Mouse (Mus musculus): ENCODE data around the gene Col5a3. TPM values are rescaled to one million over a fixed set of nuclear protein-coding genes. Genes with fewer than 3 reads are reported as not detected.
"Not testable (repeated sequence)": the region's sequence is repeated elsewhere in the genome, so short reads cannot be mapped to it uniquely, and the experiment has no call there.

Col5a3 gene
- 1 to 10 TPM; 2.3 to 2.7 TPM for total RNA-seq (2021)
- long read RNA-seq, experiment 1, partial matches to known transcripts = 1 of 3 reads
- long read RNA-seq, experiment 1, other reads (novel, unspliced or antisense) = 2 of 3 reads
- long read RNA-seq, experiment 2, partial matches to known transcripts = 1 of 1 reads
- long read RNA-seq, experiment 2, other reads (novel, unspliced or antisense) = 0 of 1 reads

- no peak for DNase-seq (ENCODE audit: low spot score in 2 of 2)
Measured at GRCm38 (mm10) chr9:20814521-20815272, at the start of gene Col5a3. Col5a3 (minus strand) TSS chr9:20815067.

GRCm38 (mm10) chr9:20862225-20862624 lies 47.4 kb upstream of the Col5a3 start:
- DNase-seq (ENCODE audit: low spot score in 2 of 2) = no peak

DNA sequence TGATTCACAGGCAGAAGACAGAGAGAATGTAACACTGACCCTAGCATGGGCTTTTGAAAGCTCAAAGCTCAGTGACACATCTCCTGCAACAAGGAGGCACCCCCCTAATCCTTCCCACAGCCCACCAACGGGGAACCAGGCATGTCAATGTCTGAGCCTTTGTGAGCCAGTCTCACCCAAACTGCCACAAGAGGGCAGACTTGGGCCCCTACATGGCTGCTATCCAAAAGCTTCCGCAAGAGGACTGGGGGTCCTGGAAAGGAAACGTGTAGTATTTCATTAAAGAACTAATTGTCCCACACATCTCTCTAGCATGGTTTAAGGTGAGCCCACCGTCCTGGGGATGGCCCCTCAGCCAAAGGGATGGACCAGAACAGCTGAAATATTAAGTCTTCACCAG lies 47.0 kb upstream of the Col5a3 start:
- no peak for DNase-seq (ENCODE audit: low spot score in 2 of 2)

- DNase-seq (ENCODE audit: low spot score in 2 of 2) = no peak
Measured at GRCm38 (mm10) chr9:20859926-20860325, 45.1 kb upstream of the Col5a3 start.

DNA sequence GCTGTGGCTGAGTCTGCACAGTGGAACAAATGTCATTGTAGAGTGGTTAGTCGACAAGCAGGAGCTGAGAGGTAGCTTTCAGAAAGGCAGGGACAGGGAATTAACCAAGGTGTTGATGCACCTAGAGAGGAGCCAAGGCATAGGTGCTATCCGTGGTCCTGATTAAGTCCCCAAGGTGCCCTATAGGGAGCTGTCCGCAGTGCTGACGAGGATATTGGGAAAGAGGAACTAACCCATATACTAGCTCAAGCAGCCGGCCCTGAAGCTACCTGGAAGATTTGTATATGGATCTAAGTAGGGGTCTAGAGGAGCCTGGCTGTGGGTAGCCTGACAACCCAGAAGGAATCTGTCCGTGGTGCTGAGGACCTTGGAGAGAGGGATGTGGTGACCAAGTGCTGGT lies 42.3 kb upstream of the Col5a3 start:
- DNase-seq (ENCODE audit: low spot score in 2 of 2) = no peak

GRCm38 (mm10) chr9:20850179-20850578 lies 35.3 kb upstream of the Col5a3 start:
- no peak for DNase-seq (ENCODE audit: low spot score in 2 of 2)

DNA sequence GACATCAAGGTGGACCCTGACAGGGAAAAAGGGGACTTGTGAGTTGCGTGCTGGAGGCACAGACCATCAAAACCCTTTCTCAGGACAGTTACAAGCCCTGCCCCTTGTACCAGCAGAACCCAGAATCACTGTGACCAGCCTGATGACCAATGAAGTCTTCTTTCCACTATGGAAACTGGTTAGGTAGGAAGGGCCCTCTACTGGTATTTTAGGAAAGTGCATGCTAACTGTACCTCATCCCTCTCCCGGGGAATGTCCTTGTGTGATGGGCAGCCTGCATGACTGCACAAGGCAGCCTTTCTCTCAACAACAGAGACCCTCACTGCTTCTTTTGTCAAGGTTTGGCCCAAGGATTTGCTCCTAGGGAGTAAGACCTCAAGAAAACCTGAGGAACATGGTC lies 27.8 kb upstream of the Col5a3 start:
- peak; percentile 16 to 45 for DNase-seq (ENCODE audit: low spot score in 2 of 2)

GRCm38 (mm10) chr9:20842211-20842610 lies 27.3 kb upstream of the Col5a3 start:
- no peak for DNase-seq (ENCODE audit: low spot score in 2 of 2)

DNA sequence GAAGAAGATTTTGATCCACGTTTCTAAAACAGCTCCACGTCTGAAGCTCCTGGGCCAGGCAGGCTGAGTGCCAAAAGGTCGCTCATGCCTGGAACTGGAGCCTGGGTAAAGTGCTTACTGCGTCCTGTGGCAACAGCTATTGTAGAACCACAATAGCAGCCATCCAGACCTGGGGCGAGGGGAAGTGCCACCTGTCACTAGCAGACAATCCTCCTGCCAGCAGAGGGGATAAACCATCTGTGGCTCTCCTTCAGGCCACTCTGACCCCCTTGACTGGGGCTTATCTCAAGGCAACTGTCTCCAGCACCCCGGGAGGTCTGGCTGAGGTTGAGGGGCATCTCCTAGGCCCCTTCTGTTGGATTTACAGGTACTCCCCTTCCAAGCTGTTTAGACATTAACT lies 24.1 kb upstream of the Col5a3 start:
- no peak for DNase-seq (ENCODE audit: low spot score in 2 of 2)

DNA sequence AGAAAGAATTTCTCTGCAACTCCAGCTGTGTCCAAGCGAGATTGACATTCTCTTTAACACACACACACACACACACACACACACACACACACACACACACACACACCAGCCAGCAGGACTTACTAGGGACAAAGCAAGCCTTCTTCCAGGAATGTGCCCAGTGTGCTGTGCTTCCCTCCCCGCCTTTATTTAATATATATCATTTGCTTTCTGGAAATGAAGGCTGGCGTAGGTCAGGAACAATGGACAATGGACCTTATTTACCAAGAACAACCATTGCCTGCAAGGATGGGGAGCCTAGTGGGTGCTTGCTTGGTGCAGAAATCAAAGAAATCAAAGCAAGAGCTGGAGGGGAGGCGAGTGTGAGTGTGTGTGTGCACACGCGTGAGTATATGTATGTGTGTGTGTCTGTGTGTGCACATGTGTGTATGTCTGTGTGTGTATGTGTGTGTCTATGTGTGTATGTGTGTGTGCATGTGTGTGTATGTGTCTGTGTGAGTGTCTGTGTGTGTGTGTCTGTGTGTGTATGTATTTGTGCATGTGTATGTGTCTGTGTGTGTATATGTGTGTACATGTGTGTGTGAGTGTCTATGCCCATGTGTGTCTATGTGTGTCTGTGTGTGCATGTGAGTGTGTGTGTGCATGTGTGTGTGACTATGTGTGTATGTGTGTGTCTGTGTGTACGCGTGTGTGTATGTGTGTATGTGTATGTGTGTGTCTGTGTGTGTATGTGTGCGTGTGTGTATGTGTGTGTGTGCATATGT lies 22.5 kb upstream of the Col5a3 start:
- DNase-seq (ENCODE audit: low spot score in 2 of 2) = no peak

DNA sequence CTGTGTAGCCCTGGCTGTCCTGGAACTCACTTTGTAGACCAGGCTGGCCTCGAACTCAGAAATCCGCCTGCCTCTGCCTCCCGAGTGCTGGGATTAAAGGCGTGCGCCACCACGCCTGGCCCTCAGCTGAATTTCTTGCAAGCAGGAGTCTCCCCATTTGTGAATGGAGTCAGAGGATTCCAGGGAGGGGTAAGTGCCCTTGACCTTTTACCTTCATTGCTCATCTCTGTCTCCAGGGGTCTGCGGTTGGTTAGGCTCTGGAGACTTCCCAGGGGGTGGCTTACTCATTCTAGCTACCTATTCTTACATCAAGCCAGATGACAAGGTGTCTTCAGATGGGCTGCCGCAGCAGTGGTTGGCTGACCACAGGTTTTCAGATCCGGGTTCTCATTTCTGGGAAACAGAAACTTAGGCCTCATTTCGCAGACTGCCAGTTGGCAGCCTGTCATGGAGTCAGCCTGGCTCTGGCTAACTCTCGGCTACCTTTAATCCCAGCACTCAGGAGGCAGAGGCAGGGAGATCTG lies 20.6 kb upstream of the Col5a3 start:
- DNase-seq (ENCODE audit: low spot score in 2 of 2) = not testable (repeated sequence)

DNA sequence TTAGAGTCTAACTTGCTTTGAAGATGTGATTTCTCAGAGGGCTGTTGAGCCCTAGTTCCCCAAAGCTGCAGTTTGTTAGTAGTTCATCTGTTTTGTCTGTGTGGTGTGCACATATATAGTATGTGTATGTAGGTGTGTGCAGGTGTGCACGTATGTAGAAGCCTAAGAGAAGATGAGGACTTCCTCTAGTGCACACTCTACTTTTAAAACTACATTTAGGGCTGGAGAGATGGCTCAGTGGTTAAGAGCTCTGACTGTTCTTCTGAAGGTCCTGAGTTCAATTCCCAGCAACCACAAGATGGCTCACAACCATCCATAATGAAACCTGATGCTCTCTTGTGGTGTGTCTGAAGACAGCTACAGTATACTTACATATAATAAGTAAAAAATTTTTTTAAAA lies 20.0 kb upstream of the Col5a3 start:
- DNase-seq (ENCODE audit: low spot score in 2 of 2) = no peak

- DNase-seq (ENCODE audit: low spot score in 2 of 2) = peak; percentile 94 to 95
Measured at GRCm38 (mm10) chr9:20830901-20831643, 16.2 kb upstream of the Col5a3 start.

DNA sequence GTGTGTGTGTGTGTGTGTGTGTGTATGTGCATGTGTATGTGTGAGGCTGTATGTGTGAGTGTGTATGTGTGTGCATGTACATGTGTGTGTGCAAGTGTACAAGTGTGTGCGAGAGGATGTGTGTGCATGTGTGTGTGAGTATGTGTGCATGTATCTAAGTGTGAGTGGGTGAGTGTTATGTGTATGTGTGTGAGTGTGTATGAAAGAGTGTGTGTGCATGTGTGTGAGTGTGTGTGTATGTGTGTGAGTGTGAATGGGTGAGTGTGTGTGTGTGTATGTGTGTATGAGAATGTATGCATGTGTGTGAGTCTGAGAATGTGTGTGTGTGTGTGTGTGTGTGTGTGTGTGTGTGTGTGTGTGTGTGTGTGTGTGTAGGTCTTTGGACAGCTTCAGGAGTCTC lies 13.3 kb upstream of the Col5a3 start:
- DNase-seq (ENCODE audit: low spot score in 2 of 2) = no peak

GRCm38 (mm10) chr9:20825781-20826180 lies 10.9 kb upstream of the Col5a3 start:
- DNase-seq (ENCODE audit: low spot score in 2 of 2) = no peak

DNA sequence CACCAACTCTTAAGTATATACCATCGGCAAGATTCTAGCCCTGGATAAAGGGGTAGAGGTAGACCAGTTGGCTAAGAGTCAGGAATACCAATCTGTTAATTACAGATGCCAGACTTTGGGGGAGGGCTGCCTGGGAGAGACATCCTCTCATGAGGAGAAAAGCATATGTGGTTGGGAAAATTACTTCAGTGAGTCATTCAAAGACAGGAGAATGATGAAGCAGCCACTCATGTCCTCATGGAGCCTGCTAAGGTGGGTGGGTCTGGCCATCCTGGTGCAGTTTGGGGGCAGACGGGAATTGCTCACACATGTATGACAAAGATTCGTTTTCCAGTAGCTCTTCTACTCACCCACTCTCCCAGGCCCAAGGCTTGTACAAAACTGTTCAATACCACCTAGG lies 8.0 kb upstream of the Col5a3 start:
- DNase-seq (ENCODE audit: low spot score in 2 of 2) = peak; percentile 15 to 25

- no peak for DNase-seq (ENCODE audit: low spot score in 2 of 2)
Measured at GRCm38 (mm10) chr9:20820001-20820400, 5.1 kb upstream of the Col5a3 start.

GRCm38 (mm10) chr9:20818236-20818635 lies 3.4 kb upstream of the Col5a3 start, which contains the start of gene Rdh8:
Rdh8 (plus strand) TSS chr9:20818503.
- no peak for DNase-seq (ENCODE audit: low spot score in 2 of 2)

GRCm38 (mm10) chr9:20812537-20813271 lies 2.2 kb downstream of the Col5a3 start:
- DNase-seq (ENCODE audit: low spot score in 2 of 2) = no peak

- no peak for DNase-seq (ENCODE audit: low spot score in 2 of 2)
Measured at GRCm38 (mm10) chr9:20810773-20811172, 4.1 kb downstream of the Col5a3 start.
